Mouse (Mus musculus) colon, adult 2 months (tissue): Measurements from ENCODE around the gene Hjurp. TPM values are rescaled to one million over a fixed set of nuclear protein-coding genes. Genes with fewer than 3 reads are reported as not detected.

Experiments
- polyA plus RNA-seq: library from polyadenylated mRNA; depleted of rRNA; stranded (reverse); fragments of >200 nt; gene quantifications from 2 replicates; pipeline ENCODE4 v1.2.3, GENCODE M21; 2012; rRNA removed

Gene Hjurp
- 34.2 and 59.4 TPM in 2 replicates for polyA plus RNA-seq

DNA sequence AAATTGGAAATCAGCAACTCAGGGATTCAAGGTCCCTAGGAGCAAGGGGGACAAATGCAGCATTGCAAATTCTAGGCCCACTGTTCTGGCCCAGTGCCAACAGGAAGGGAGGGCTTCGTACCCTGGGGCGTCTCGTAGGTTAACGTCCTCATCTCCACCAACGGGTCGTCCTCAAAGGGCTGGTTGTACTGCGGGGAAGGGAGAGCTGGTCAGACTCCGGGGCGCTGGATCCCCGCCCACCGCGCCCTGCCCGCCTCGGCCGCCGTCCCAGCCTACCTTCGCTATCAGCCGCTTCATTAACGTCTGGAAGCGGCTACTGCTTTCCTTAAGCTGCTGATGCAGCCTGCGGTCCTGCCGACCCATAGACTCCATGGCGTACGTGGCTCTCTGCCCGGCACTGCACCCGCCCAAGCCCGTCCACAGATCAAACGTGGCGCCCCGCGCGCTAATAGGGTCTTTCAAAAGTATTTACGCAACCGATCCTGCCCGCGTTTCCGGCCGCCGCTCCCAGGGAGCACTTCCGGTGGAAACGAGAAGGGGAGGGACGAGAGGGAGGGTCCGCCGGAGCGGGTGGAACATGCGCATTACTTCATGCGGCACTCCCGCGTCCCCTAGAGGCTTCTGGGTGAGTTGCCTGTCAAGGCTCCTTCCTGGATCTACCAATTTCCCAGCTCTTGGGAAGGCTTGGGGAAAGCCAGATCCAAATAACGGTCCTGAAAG is at the start of gene Hjurp, which contains the start of gene Trpm8:
Hjurp (minus strand) TSS at position 536 of the 720 bp plus-strand sequence.
Trpm8 (plus strand) TSS at position 564 of the 720 bp plus-strand sequence.

DNA sequence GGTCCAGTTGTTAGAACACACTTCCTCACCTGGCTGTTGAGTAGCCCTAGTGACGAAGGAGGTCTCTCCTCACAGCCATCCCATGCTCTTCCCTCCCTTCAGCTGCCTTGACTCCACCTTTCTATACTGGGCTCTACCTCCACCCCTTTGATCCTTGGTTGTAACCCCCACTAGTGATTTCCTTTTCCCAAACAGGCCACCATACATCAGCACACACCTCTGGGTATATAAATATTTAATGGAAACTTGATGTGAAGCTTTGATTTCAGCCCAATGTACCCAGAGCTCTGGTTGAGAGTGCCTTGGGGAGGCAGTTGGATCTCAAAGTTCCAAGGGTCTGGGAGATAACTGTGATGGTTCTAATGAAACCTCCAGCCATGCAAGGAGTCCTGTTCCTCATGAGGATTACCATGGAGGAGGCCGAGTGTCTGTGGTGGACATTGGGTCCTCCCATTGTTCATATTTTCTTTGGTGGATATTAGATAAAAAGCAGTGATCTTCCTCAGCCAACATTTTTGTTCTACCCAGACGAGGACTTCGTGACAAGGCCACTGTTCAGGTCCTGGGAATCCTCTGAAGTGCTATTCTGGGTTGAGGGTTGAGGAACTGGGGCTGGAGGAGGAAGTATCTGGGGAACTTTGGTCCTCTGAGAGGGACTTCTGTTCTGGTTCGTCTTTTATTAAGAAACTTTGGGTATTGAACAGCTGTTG is 50.6 kb downstream of the Hjurp start, which contains the start of gene Mroh2a:
Mroh2a (plus strand) TSS at position 317 of the 710 bp plus-strand sequence.

Other genes starting within 250 kb of the Hjurp start
- 0.47 TPM in 1 of 2 replicates, not detected in the other for gene Ugt1a10, start 222.2 kb downstream of the Hjurp start, polyA plus RNA-seq
- gene Ugt1a9, start 206.8 kb downstream of the Hjurp start, polyA plus RNA-seq: not detected in 2 replicates
- gene Ugt1a8, start 189.8 kb downstream of the Hjurp start, polyA plus RNA-seq: not detected in 2 replicates
- gene Ugt1a7c, start 182.6 kb downstream of the Hjurp start, polyA plus RNA-seq: 100.0 and 115 TPM in 2 replicates
- gene Ugt1a6b, start 174.4 kb downstream of the Hjurp start, polyA plus RNA-seq: 1.1 and 30.2 TPM in 2 replicates
- 28.4 and 34.7 TPM in 2 replicates for gene Ugt1a6a, start 142.8 kb downstream of the Hjurp start, polyA plus RNA-seq
- 0.19 and 0.22 TPM in 2 replicates for gene Ugt1a5, start 111.6 kb downstream of the Hjurp start, polyA plus RNA-seq
- gene Ugt1a2, start 77.0 kb downstream of the Hjurp start, polyA plus RNA-seq: 0.14 and 0.66 TPM in 2 replicates
- gene Dnajb3, start 71.9 kb downstream of the Hjurp start, polyA plus RNA-seq: 0.61 and 1.2 TPM in 2 replicates
- 12.7 and 44.6 TPM in 2 replicates for gene Ugt1a1, start 65.7 kb downstream of the Hjurp start, polyA plus RNA-seq
- gene Mroh2a, start 50.6 kb downstream of the Hjurp start, polyA plus RNA-seq: 0.26 and 0.35 TPM in 2 replicates
- gene Trpm8, start within 50 bp of the Hjurp start, polyA plus RNA-seq: not detected in 2 replicates
- gene Spp2, start 129.3 kb upstream of the Hjurp start, polyA plus RNA-seq: not detected in 2 replicates
- gene Glrp1, start 232.4 kb upstream of the Hjurp start, polyA plus RNA-seq: not detected in 2 replicates